Mouse (Mus musculus) frontal cortex, postnatal 36 days (tissue): Measurements from ENCODE around the gene Cfap126.
"Not testable (repeated sequence)": the region's sequence is repeated elsewhere in the genome, so short reads cannot be mapped to it uniquely, and the experiment has no call there.

Experiments
- DNase-seq, 2 experiments: peaks; one replicate each; pipeline ENCODE4 v3.0.0; 2022; ENCODE audit warnings: low spot score in 2 of 2

The Cfap126 gene

GRCm38 (mm10) chr1:171122932-171123331 is 9.2 kb downstream of the Cfap126 start:
- no peak for DNase-seq

GRCm38 (mm10) chr1:171124398-171124797 is 10.7 kb downstream of the Cfap126 start:
- no peak for DNase-seq

- DNase-seq = peak; percentile 33 to 36
These were observed 15.5 kb downstream of the Cfap126 start for GRCm38 (mm10) chr1:171129251-171129650.

GRCm38 (mm10) chr1:171130971-171131370 is 17.3 kb downstream of the Cfap126 start:
- DNase-seq = no peak

GRCm38 (mm10) chr1:171135600-171135999 is 21.9 kb downstream of the Cfap126 start:
- no peak for DNase-seq

- not testable (repeated sequence) for DNase-seq
These were observed 23.9 kb downstream of the Cfap126 start for GRCm38 (mm10) chr1:171137486-171138155.

- not testable (repeated sequence) for DNase-seq
These were observed 29.3 kb downstream of the Cfap126 start for GRCm38 (mm10) chr1:171142981-171143380.

- peak; percentile 94 to 96 for DNase-seq
These were observed 36.4 kb downstream of the Cfap126 start, which contains the start of the genes Sdhc and Mpz for GRCm38 (mm10) chr1:171149974-171150760. TSS of gene Sdhc (minus strand) at chr1:171150603. TSS of gene Mpz (plus strand) at chr1:171150711.

GRCm38 (mm10) chr1:171150838-171151391 is 37.2 kb downstream of the Cfap126 start:
- DNase-seq = peak; percentile 48 to 54

GRCm38 (mm10) chr1:171151966-171152365 is 38.2 kb downstream of the Cfap126 start:
- no peak for DNase-seq

GRCm38 (mm10) chr1:171156644-171157043 is 42.9 kb downstream of the Cfap126 start:
- DNase-seq = peak in 1 of 2 experiments; percentile 20

GRCm38 (mm10) chr1:171157965-171158364 is 44.2 kb downstream of the Cfap126 start:
- no peak for DNase-seq

- no peak for DNase-seq
These were observed 45.8 kb downstream of the Cfap126 start for GRCm38 (mm10) chr1:171159485-171159975.

- DNase-seq = no peak
These were observed 48.8 kb downstream of the Cfap126 start for GRCm38 (mm10) chr1:171162526-171162925.

- DNase-seq = no peak
These were observed 50.5 kb downstream of the Cfap126 start for GRCm38 (mm10) chr1:171164258-171164657.

GRCm38 (mm10) chr1:171165629-171166345 is 52.1 kb downstream of the Cfap126 start:
- no peak for DNase-seq

GRCm38 (mm10) chr1:171168906-171169305 is 55.2 kb downstream of the Cfap126 start:
- DNase-seq = no peak

GRCm38 (mm10) chr1:171169913-171170312 is 56.2 kb downstream of the Cfap126 start:
- DNase-seq = no peak

- DNase-seq = no peak
These were observed 57.4 kb downstream of the Cfap126 start for GRCm38 (mm10) chr1:171171138-171171537.

- DNase-seq = no peak
These were observed 59.1 kb downstream of the Cfap126 start for GRCm38 (mm10) chr1:171172779-171173178.
